Mouse (Mus musculus): ENCODE measurements around the gene Tmem120a.

Tmem120a gene

DNA sequence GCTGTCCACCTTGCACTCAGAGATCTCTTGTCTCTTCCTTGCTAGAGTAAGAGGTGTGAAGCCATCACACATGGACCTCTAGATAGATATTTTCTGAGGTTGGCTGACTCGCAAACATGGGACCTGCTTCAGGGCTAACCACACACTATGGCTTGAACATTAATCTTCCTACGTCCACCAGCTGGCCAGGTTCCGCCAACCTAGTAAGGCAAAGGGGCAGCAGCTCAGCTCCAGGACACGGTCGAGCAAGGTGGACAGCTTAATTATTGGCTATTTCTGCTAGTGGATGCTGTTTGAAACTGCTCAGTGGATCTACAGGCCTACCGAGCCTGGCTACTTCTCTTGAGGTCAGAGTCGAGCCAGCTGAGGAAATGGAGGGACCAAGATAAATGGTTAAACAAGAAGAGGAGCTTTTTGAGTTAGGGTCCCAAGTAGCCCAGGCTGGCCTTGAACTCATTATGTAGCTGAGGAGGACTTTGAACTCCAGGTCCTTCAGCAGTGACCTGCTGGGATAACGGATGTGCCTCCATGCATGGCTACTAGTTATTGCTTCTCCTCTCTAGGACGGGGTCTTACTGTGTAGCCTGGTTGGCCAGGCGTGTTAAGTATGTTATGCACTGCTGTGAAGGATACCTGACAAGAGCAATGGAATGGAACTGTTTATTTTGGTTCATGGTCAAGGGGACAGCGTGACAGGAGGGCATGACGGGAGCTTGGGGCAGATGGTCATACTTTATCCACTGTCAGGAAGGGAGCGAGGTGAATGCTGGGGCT, 32.5 kb downstream of the Tmem120a start:
- Histone ChIP-seq H3K4me1 (replicated peaks; ENCODE audit: low read depth, low read length) (peaks cover 48% of the 10 kb centered on the region), H3K9me3 (ENCODE audit: low read length) (no peaks in the 10 kb centered on the region), H3K27me3 (ENCODE audit: insufficient read depth, low read length) (no peaks in the 10 kb centered on the region), H3K36me3 (ENCODE audit: insufficient read depth, low read length) (peaks cover 63% of the 10 kb centered on the region), H3K4me3 (replicated peaks; ENCODE audit: low read length) (no peak overlapping the region)
- TF ChIP-seq CTCF (conservative IDR thresholded peaks at IDR 0.05; ENCODE audit: low read length) (no peak), NANOG (IDR thresholded peaks at IDR 0.05; ENCODE audit: borderline replicate concordance, low read length) (no peak), POU5F1 (IDR thresholded peaks at IDR 0.05; ENCODE audit: borderline replicate concordance, low read length) (no peak)

DNA sequence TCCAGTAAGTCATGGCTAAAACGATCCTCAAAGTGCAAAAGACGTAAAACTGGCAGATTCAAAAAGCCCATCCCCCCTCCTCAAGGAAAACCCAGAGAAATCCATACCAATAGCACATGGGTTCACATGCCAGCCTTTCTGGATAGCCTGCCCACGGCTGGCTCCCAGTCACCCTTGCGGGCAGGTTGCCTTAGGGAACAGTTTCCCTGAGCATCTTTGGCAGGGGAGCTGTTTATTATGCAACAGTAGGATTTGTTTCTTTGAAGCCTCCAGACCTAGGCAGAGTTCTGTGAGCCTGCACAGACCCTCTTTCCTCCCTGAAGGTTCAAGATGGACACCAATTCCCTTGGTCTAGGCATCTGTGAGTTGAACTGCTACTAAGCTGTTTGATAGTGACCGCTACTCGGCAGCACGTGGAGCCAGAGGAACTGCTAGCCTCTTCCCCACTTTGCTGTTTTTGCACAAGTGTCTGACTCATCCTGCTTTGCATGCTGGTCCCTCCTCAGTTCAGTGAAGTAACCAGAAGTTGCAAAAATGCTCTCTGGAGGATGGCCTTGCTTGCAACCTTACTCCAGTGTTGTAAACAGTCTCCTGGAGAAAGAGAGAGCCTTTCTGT, 33.5 kb downstream of the Tmem120a start:
- no peaks in the 10 kb centered on the region for H3K9me3 ChIP-seq (ENCODE audit: low read length)
- H3K4me1 ChIP-seq (replicated peaks; ENCODE audit: low read depth, low read length) = peaks cover 38% of the 10 kb centered on the region
- H3K4me3 ChIP-seq (replicated peaks; ENCODE audit: low read length) = no peak overlapping the region
- no peaks in the 10 kb centered on the region for H3K27me3 ChIP-seq (ENCODE audit: insufficient read depth, low read length)
- peaks cover 63% of the 10 kb centered on the region for H3K36me3 ChIP-seq (ENCODE audit: insufficient read depth, low read length)
- TF ChIP-seq POU5F1 (IDR thresholded peaks at IDR 0.05; ENCODE audit: borderline replicate concordance, low read length) = no peak
- TF ChIP-seq NANOG (IDR thresholded peaks at IDR 0.05; ENCODE audit: borderline replicate concordance, low read length) = no peak
- no peak for TF ChIP-seq CTCF (conservative IDR thresholded peaks at IDR 0.05; ENCODE audit: low read length)

DNA sequence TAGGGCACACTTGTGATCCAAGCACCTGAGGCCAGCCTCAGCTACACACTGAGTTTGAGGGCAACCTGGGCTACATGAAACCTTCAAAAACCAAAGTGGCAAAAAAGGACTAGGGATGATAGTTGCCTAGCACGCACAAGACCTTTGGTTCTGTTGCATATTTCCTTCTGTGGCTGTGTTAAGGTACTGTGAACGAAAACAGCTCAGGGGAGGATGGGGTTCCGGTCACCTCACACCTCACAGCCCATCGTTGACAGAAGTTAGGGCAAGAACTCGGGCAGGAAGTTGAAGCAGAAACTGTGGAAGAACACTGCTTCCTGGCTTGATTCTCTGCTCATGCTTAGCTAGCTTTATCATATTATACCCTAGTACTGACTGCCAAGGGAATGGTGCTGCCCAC, 34.5 kb downstream of the Tmem120a start:
- Histone ChIP-seq H3K4me3 (replicated peaks; ENCODE audit: low read length) (no peak overlapping the region), H3K9me3 (ENCODE audit: low read length) (no peaks in the 10 kb centered on the region), H3K27me3 (ENCODE audit: insufficient read depth, low read length) (no peaks in the 10 kb centered on the region), H3K4me1 (replicated peaks; ENCODE audit: low read depth, low read length) (peaks cover 35% of the 10 kb centered on the region), H3K36me3 (ENCODE audit: insufficient read depth, low read length) (peaks cover 53% of the 10 kb centered on the region)
- TF ChIP-seq CTCF (conservative IDR thresholded peaks at IDR 0.05; ENCODE audit: low read length) = no peak
- TF ChIP-seq POU5F1 (IDR thresholded peaks at IDR 0.05; ENCODE audit: borderline replicate concordance, low read length) = no peak
- no peak for TF ChIP-seq NANOG (IDR thresholded peaks at IDR 0.05; ENCODE audit: borderline replicate concordance, low read length)

GRCm38 (mm10) chr5:135707855-135708254, 36.4 kb downstream of the Tmem120a start:
- Histone ChIP-seq H3K9me3 (ENCODE audit: low read length) (no peaks in the 10 kb centered on the region), H3K4me3 (replicated peaks; ENCODE audit: low read length) (no peak overlapping the region), H3K27me3 (ENCODE audit: insufficient read depth, low read length) (no peaks in the 10 kb centered on the region), H3K4me1 (replicated peaks; ENCODE audit: low read depth, low read length) (peaks cover 30% of the 10 kb centered on the region), H3K36me3 (ENCODE audit: insufficient read depth, low read length) (peaks cover 57% of the 10 kb centered on the region)
- no peak for TF ChIP-seq NANOG (IDR thresholded peaks at IDR 0.05; ENCODE audit: borderline replicate concordance, low read length)
- no peak for TF ChIP-seq CTCF (conservative IDR thresholded peaks at IDR 0.05; ENCODE audit: low read length)
- TF ChIP-seq POU5F1 (IDR thresholded peaks at IDR 0.05; ENCODE audit: borderline replicate concordance, low read length) = no peak

DNA sequence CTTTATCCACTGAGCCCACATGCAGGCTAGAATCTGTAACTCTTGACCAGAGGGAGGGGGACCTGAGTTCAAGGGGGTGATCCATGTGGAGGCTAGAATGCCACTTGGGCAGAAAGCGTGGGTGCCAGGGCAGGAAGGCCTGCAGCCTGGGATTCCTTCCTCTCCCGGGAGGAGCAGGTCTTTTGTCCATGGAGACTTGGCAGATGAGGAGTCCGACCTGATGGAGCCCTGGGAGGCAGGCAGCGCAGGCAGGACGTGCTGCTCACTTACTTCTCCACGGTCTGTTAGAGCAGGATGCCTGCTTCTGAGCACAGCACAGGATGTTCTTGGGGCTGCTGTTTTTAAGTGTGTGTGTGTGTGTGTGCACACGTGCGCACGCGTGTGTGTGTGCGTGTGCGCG, 37.2 kb downstream of the Tmem120a start:
- Histone ChIP-seq H3K9me3 (ENCODE audit: low read length) (no peaks in the 10 kb centered on the region), H3K36me3 (ENCODE audit: insufficient read depth, low read length) (peaks cover 61% of the 10 kb centered on the region), H3K27me3 (ENCODE audit: insufficient read depth, low read length) (no peaks in the 10 kb centered on the region), H3K4me1 (replicated peaks; ENCODE audit: low read depth, low read length) (peaks cover 30% of the 10 kb centered on the region), H3K4me3 (replicated peaks; ENCODE audit: low read length) (no peak overlapping the region)
- no peak for TF ChIP-seq CTCF (conservative IDR thresholded peaks at IDR 0.05; ENCODE audit: low read length)
- no peak for TF ChIP-seq POU5F1 (IDR thresholded peaks at IDR 0.05; ENCODE audit: borderline replicate concordance, low read length)
- no peak for TF ChIP-seq NANOG (IDR thresholded peaks at IDR 0.05; ENCODE audit: borderline replicate concordance, low read length)

DNA sequence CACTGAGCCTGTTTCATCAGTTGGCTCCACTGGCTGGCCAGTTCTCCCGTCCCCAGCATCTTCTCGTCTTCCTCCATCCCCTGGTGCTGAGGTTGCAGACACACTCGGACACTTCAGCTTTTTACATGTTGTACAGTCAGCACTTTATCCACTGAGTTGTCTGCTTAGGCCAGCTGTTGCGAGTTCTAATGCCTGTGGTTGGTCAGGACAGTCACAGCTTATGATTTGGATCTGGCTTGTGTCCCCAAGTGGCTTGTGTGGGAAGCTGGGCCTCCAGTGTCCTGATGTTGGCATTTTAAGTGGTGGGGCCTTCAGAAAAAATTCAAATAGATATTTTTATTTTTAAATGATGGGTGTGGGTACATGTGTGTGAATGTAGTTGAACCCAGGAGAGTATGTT, 38.9 kb downstream of the Tmem120a start:
- TF ChIP-seq CTCF (conservative IDR thresholded peaks at IDR 0.05; ENCODE audit: low read length) (no peak), POU5F1 (IDR thresholded peaks at IDR 0.05; ENCODE audit: borderline replicate concordance, low read length) (no peak), NANOG (IDR thresholded peaks at IDR 0.05; ENCODE audit: borderline replicate concordance, low read length) (no peak)
- Histone ChIP-seq H3K27me3 (ENCODE audit: insufficient read depth, low read length) (no peaks in the 10 kb centered on the region), H3K4me1 (replicated peaks; ENCODE audit: low read depth, low read length) (peaks cover 44% of the 10 kb centered on the region), H3K36me3 (ENCODE audit: insufficient read depth, low read length) (peaks cover 63% of the 10 kb centered on the region), H3K4me3 (replicated peaks; ENCODE audit: low read length) (no peak overlapping the region), H3K9me3 (ENCODE audit: low read length) (no peaks in the 10 kb centered on the region)

DNA sequence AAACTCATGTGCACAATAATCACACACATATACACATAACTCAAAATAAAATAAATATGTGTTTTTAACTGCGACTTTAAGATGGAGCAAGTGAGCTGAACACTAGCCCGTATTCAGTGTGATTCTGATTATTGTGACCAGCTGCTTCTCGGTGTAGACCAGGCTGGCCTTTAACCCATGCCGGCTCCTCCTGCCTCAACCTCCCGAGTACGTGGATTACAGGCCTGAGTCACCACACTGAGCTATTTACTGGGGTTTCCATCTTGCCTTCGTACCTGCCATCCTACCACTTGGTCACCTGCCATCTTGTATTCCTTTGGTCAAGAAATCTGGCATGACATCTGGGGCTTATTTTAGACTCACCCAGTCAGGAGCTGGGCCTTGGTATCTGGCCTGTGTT, 40.8 kb downstream of the Tmem120a start:
- Histone ChIP-seq H3K4me1 (replicated peaks; ENCODE audit: low read depth, low read length) (peaks cover 55% of the 10 kb centered on the region), H3K9me3 (ENCODE audit: low read length) (no peaks in the 10 kb centered on the region), H3K36me3 (ENCODE audit: insufficient read depth, low read length) (peaks cover 51% of the 10 kb centered on the region), H3K27me3 (ENCODE audit: insufficient read depth, low read length) (no peaks in the 10 kb centered on the region), H3K4me3 (replicated peaks; ENCODE audit: low read length) (no peak overlapping the region)
- no peak for TF ChIP-seq CTCF (conservative IDR thresholded peaks at IDR 0.05; ENCODE audit: low read length)
- TF ChIP-seq POU5F1 (IDR thresholded peaks at IDR 0.05; ENCODE audit: borderline replicate concordance, low read length) = no peak
- no peak for TF ChIP-seq NANOG (IDR thresholded peaks at IDR 0.05; ENCODE audit: borderline replicate concordance, low read length)

DNA sequence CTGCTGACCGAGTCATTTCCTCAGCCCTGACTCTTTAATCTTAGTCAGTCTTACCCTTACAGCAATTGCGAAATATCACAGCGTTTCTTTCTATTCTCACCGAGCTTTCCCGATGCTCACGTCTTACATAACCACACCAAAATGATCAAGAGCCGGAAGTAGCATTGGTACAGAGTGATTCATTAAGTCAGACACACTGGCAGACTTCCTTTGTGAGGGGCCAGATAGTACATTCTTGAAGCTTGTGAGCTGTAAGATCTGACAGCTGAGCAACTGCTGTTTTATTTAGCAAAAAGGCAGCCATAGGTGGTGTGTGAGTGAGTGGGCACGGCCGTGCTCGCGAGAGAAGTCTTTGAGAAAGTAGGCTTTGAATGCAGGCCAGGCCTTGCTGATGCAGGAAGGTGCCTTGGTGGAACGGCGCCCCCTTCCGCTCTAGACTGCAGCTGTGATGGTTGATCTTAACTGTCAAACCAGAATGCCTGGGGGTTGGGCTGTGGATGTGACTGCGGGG, 41.5 kb downstream of the Tmem120a start:
- Histone ChIP-seq H3K9me3 (ENCODE audit: low read length) (no peaks in the 10 kb centered on the region), H3K27me3 (ENCODE audit: insufficient read depth, low read length) (no peaks in the 10 kb centered on the region), H3K4me3 (replicated peaks; ENCODE audit: low read length) (no peak overlapping the region), H3K36me3 (ENCODE audit: insufficient read depth, low read length) (peaks cover 44% of the 10 kb centered on the region), H3K4me1 (replicated peaks; ENCODE audit: low read depth, low read length) (peaks cover 51% of the 10 kb centered on the region)
- no peak for TF ChIP-seq POU5F1 (IDR thresholded peaks at IDR 0.05; ENCODE audit: borderline replicate concordance, low read length)
- no peak; the same call in 1 of the 2 replicates for TF ChIP-seq CTCF (conservative IDR thresholded peaks at IDR 0.05; ENCODE audit: low read length)
- no peak for TF ChIP-seq NANOG (IDR thresholded peaks at IDR 0.05; ENCODE audit: borderline replicate concordance, low read length)

All from E14TG2a.4 (cell line).